Mouse (Mus musculus) liver, embryonic 12.5 days (tissue): Measurements from ENCODE around the gene Arpp19. TPM values are rescaled to one million over a fixed set of nuclear protein-coding genes. Genes with fewer than 3 reads are reported as not detected.
A peak's percentile ranks its signal among the peaks of the same experiment; 100 is the strongest.

ENCODE experiments used
- ATAC-seq: fragments of 200-750 bp; cut with Nextera tagmentation; 2 replicates; pipeline ENCODE4 v1.8.0; 2017; ENCODE audit warnings: moderate number of reproducible peaks, mild to moderate bottlenecking, moderate library complexity
- H3K27ac ChIP-seq: fragments of 300-500 bp; sonication (generic); 2 replicates; pipeline ENCODE4 v1.5.1; 2016; ENCODE audit warnings: mild to moderate bottlenecking
- H3K27me3 ChIP-seq: fragments of 300-500 bp; sonication (generic); replicated peaks from 2 replicates; pipeline ENCODE4 v1.6.1; 2016; ENCODE audit warnings: mild to moderate bottlenecking, moderate library complexity
- H3K36me3 ChIP-seq: fragments of 300-500 bp; sonication (generic); 2 replicates; pipeline ENCODE4 v1.6.1; 2016; ENCODE audit warnings: mild to moderate bottlenecking, moderate library complexity
- H3K4me1 ChIP-seq: fragments of 300-500 bp; sonication (generic); 2 replicates; pipeline ENCODE4 v1.6.1; 2016
- H3K4me2 ChIP-seq: fragments of 300-500 bp; sonication (generic); 2 replicates; pipeline ENCODE4 v1.6.1; 2016; ENCODE audit warnings: mild to moderate bottlenecking, moderate library complexity
- H3K4me3 ChIP-seq: fragments of 300-500 bp; sonication (generic); 2 replicates; pipeline ENCODE4 v1.5.1; 2016; ENCODE audit warnings: mild to moderate bottlenecking, moderate library complexity
- H3K9ac ChIP-seq: fragments of 300-500 bp; sonication (generic); 2 replicates; pipeline ENCODE4 v1.6.1; 2016; ENCODE audit warnings: mild to moderate bottlenecking, moderate library complexity
- H3K9me3 ChIP-seq: fragments of 300-500 bp; sonication (generic); replicated peaks from 2 replicates; pipeline ENCODE4 v1.6.1; 2016; ENCODE audit warnings: mild to moderate bottlenecking, moderate library complexity
- WGBS: fragments of 180-500 bp; shearing (Covaris S2); methylation state at CpG from one replicate; pipeline ENCODE4 v1.1.7; 2016; ENCODE audit not compliant: insufficient replicate concordance; 5-methylcytosine and 5-hydroxymethylcytosine counted together
- polyA plus RNA-seq: library from polyadenylated mRNA; unstranded; fragments of >200 nt; fragmentation: Nextera tagmentation; extraction: Ambion mirVana; gene quantifications from 2 replicates; pipeline ENCODE4 v1.2.1, GENCODE M21; 2016

Gene Arpp19
- polyA plus RNA-seq, 1 experiment from 2014 or later: 236 TPM

DNA sequence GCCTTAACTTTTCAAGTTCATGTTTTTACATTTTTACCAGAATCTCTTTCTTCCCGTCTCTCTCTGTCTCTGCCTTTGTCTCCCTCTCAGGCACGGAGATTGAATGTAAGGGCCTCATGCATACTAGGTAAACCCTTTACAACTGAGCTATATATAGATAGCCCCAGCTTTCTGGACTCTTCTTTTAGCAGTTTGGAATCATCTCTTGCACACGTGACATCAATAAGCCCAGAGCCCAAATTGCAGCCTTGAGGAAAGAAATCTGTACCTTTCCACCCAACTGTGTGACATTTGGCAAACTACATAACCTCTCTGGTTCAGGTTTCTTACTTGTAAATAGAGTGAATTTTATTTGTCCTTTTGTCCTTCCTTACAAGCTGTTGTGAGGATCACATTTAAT is 34.9 kb downstream of the Arpp19 start:
- Histone ChIP-seq H3K4me3 (peak overlapping the region; percentile 67), H3K4me2 (peak overlapping the region; percentile 95), H3K4me1 (peaks cover 20% of the 10 kb centered on the region), H3K27ac (no peak overlapping the region), H3K9me3 (no peaks in the 10 kb centered on the region), H3K27me3 (peaks cover 38% of the 10 kb centered on the region), H3K9ac (no peak overlapping the region), H3K36me3 (no peaks in the 10 kb centered on the region)
- 38% methylated on average over 3 of the region's 3 CpGs for WGBS
- ATAC-seq: no peak

DNA sequence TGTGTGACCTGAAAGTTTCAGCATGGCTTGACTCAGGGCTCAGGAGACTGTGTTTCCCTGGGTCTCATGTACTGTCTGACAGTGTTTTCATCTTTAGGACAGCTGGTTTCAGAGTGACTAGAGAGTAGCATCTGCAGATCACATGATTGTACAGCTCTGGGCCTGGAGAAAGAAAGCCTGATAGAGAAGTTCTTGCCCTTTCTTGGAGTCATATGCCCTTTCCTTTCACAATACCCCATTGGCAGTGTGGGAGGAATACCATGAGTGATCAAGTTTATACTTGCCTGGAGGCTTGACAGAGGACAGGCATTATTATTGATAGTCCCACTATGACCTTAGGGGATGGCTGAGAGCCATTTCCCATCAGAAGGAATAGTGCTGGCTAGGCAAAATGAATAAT is 39.8 kb downstream of the Arpp19 start:
- H3K36me3 ChIP-seq: no peaks in the 10 kb centered on the region
- ATAC-seq: no peak
- no peak overlapping the region for H3K9ac ChIP-seq

DNA sequence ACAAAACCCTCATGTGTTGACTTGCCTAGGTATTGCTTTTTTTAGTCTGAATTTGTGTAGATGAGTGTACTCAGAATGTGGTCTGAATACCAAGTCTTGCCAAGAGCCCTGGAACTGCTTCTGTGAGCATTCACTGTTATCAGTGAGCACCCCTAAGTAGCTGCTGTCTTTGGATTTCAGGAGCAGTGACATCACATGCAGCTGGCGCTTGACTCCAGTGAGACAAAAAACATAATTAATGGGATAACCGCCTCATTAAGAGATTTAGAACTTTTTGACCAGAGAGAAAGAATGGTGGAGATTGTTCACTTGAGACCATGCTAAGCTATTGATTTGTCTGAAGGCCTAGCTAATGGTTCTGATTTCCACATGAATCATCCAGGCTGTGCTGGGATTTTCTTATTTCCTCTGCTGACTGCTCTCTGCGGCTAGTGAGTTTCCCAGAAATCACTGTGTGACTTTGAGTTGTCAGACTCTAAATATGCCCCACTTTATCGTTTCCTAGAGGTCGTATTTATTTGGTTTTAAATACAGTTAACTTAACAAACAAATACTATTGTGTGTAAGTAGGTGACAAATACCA is 47.9 kb downstream of the Arpp19 start:
- Histone ChIP-seq H3K9ac (no peak overlapping the region), H3K4me2 (no peak overlapping the region), H3K27ac (no peak overlapping the region), H3K4me1 (no peaks in the 10 kb centered on the region), H3K4me3 (no peak overlapping the region), H3K36me3 (no peaks in the 10 kb centered on the region), H3K27me3 (no peaks in the 10 kb centered on the region), H3K9me3 (no peaks in the 10 kb centered on the region)
- no peak for ATAC-seq
- 54% methylated on average over 5 of the region's 5 CpGs for WGBS

More for the DNA sequence above, 39.8 kb downstream of the Arpp19 start:
- Histone ChIP-seq H3K9me3 (no peaks in the 10 kb centered on the region), H3K4me3 (no peak overlapping the region), H3K4me2 (no peak overlapping the region), H3K27ac (no peak overlapping the region), H3K4me1 (0 out of 2 replicates have a peak, but pooled peaks cover under 1% of the 10 kb centered on the region), H3K27me3 (peaks cover 8% of the 10 kb centered on the region)

DNA sequence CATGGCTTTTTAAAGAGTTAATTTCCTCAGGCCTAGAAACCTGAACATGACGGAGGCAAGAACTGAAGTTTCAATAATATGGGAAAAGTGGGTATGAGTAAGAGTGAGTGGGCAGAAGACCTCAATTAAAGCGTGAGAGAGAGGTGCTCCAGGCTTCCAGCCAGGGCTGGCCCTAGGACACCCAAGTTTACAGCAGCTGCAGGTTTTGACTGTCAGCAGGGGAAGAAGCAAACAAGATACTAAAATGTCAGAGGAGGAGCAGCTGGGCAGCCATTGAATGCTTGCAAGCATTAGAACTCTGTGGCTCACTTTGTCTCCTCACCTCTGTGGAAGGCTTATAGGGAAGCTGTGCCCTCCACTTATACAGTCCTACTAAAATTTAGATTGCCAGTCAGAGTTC is 50.4 kb downstream of the Arpp19 start:
- H3K9me3 ChIP-seq: no peaks in the 10 kb centered on the region
- no peaks in the 10 kb centered on the region for H3K4me1 ChIP-seq
- no peaks in the 10 kb centered on the region for H3K27me3 ChIP-seq
- no peak overlapping the region for H3K4me2 ChIP-seq
- no peak overlapping the region for H3K27ac ChIP-seq
- WGBS: 74% methylated on average over 2 of the region's 2 CpGs
- ATAC-seq: no peak
- no peak overlapping the region for H3K4me3 ChIP-seq
- H3K9ac ChIP-seq: no peak overlapping the region
- H3K36me3 ChIP-seq: no peaks in the 10 kb centered on the region

DNA sequence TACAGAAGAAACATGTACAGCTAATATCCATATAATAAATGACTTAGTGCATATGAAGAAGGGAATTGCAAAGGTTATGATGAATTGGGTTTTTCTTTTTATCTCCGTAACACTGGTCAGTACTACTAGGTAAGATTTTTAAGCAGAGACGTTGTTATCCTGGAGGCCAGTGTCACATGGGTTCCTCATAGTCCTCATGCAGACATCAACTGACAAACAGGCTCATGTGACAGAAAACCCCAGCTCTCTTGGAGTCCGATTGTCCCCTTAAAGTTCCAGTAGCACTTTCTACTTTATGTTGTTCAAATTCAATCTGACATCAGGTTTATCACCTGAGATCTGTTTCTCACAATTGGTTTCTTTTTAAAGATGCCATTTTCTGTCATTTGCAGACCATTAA is 51.9 kb downstream of the Arpp19 start:
- Histone ChIP-seq H3K4me3 (no peak overlapping the region), H3K36me3 (no peaks in the 10 kb centered on the region)

DNA sequence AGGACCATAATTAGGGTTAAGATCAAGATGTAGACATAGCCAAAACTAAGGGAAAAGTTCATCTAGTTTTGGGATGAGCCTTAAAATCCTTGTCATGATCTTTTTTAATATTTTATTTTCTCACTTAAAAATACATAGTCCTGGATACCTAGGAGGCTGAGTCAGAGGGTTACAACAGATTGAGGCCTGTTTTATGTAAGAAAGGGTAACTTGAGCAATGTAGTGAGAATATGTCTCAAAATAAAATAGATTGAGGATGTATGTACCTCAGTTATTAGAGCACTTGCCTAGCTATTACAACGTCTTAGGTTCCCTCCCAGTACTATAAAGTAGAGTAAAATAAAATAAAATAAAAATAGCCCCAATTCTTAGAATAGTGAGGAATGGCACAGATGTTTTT is 54.7 kb downstream of the Arpp19 start:
- no peak overlapping the region for H3K4me3 ChIP-seq
- H3K9ac ChIP-seq: no peak overlapping the region
- H3K27me3 ChIP-seq: no peaks in the 10 kb centered on the region
- H3K27ac ChIP-seq: no peak overlapping the region
- no peaks in the 10 kb centered on the region for H3K36me3 ChIP-seq
- no peak overlapping the region for H3K4me2 ChIP-seq
- ATAC-seq: no peak
- no peaks in the 10 kb centered on the region; the same call in 1 of the 2 replicates for H3K4me1 ChIP-seq
- WGBS: 57% methylated on average over 1 of the region's 1 CpGs
- no peaks in the 10 kb centered on the region for H3K9me3 ChIP-seq

More for the DNA sequence above, 51.9 kb downstream of the Arpp19 start:
- Histone ChIP-seq H3K9me3 (no peaks in the 10 kb centered on the region), H3K27me3 (no peaks in the 10 kb centered on the region), H3K4me2 (no peak overlapping the region), H3K4me1 (no peaks in the 10 kb centered on the region), H3K27ac (no peak overlapping the region), H3K9ac (no peak overlapping the region)
- WGBS: 49% methylated on average over 3 of the region's 3 CpGs
- no peak for ATAC-seq

DNA sequence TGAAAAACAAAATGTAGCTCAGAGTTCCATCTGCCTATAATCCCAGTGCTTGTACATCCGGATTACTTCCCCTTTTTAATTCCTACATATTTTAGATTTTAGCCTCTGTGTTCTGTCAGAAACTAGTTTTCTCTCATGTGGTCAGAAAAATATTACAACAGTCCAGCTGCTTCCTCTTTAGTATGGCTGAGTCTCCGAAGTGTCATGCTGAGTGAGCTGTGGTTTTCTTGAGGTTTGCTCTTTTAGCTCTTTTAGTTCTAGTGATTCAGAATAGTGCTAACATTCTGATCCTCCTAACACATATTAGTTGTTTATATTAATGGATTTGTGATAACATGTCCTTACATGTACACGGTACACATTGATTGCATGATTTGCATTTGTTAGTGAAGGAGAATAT is 57.3 kb downstream of the Arpp19 start:
- ATAC-seq: no peak
- no peak overlapping the region for H3K4me3 ChIP-seq
- no peaks in the 10 kb centered on the region for H3K27me3 ChIP-seq
- no peaks in the 10 kb centered on the region for H3K36me3 ChIP-seq
- 38% methylated on average over 3 of the region's 3 CpGs for WGBS
- H3K9ac ChIP-seq: no peak overlapping the region
- H3K9me3 ChIP-seq: no peaks in the 10 kb centered on the region
- H3K4me2 ChIP-seq: no peak overlapping the region
- H3K4me1 ChIP-seq: no peaks in the 10 kb centered on the region; the same call in 1 of the 2 replicates
- no peak overlapping the region for H3K27ac ChIP-seq

DNA sequence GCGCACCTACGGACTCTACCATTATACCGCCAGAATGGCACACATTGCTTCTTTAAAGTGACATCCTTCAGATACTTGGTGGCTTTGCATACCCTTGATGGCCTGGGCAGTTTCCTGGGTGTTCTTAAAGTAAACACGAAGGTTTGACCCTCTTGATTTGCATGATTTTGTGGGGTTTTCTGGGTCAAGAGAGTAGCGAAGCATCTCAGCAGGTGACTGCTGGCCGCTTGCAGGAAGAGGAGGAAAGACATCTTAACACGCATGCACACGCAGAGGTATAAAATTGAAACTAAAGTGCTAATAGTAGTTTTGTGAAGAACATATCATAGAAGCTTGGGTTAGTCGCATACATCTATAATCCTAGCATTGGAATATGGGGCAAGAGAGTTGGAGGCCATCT is 61.5 kb downstream of the Arpp19 start:
- H3K4me3 ChIP-seq: no peak overlapping the region
- ATAC-seq: no peak
- no peaks in the 10 kb centered on the region for H3K9me3 ChIP-seq
- no peak overlapping the region for H3K27ac ChIP-seq
- H3K4me1 ChIP-seq: no peaks in the 10 kb centered on the region; the same call in 1 of the 2 replicates
- 83% methylated on average over 9 of the region's 9 CpGs for WGBS
- no peaks in the 10 kb centered on the region for H3K36me3 ChIP-seq
- no peak overlapping the region for H3K4me2 ChIP-seq
- H3K9ac ChIP-seq: no peak overlapping the region
- no peaks in the 10 kb centered on the region for H3K27me3 ChIP-seq

DNA sequence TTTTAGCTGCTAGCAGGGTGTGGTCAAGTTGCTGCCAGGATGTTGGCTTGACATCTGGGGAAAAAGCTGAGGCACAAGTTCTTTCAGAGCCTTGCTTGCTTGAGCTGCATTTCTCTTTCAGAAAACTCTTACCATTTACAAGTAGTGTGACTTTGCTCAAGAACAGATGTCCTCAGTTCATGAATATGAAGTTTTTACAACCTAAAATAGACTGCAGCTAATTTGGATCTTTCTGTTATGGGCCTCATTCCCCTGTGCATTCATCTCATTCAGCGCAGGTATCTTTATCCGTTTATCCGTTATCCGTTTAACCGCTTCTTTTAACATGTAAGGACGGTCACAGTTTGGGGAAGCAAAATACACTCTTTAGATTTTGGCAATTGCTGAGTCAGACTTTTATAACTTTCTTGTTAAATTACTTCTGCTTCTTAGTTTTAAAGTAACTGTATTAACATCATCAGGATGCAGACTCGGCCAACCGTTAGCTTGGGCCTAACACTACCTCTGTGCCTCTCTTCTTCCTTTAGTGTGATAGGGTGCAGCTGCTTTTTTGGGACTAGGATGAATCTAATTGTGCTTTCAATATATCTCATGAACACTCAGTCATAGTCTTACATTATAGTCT is 62.9 kb downstream of the Arpp19 start:
- ATAC-seq: no peak
- Histone ChIP-seq H3K4me1 (no peaks in the 10 kb centered on the region; the same call in 1 of the 2 replicates), H3K27me3 (no peaks in the 10 kb centered on the region), H3K4me3 (no peak overlapping the region), H3K27ac (no peak overlapping the region), H3K9me3 (no peaks in the 10 kb centered on the region), H3K4me2 (no peak overlapping the region), H3K9ac (no peak overlapping the region), H3K36me3 (no peaks in the 10 kb centered on the region)
- WGBS: 89% methylated on average over 8 of the region's 8 CpGs

DNA sequence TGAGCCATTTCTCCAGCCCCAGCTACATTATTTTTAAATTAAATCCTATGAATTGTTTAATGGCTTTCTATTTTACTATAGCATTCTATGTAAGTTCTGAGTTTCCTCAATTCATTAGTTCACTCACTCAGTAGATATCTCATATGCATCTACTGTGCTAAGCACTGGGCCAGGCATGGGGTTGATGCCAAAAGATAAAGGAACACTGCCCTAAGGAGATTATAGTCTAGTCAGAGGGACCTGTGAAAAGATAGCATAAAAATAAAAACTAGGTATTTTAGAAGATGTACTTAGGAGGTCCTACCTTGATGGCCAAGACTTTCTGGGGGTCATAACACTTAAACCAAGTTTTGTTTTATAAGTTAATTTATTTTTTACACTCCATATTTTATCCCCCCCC is 64.7 kb downstream of the Arpp19 start:
- ATAC-seq: no peak
- Histone ChIP-seq H3K27me3 (no peaks in the 10 kb centered on the region), H3K4me2 (no peak overlapping the region), H3K27ac (no peak overlapping the region), H3K9ac (no peak overlapping the region), H3K36me3 (no peaks in the 10 kb centered on the region), H3K9me3 (no peaks in the 10 kb centered on the region), H3K4me3 (no peak overlapping the region), H3K4me1 (no peaks in the 10 kb centered on the region)

Other genes with a start within 250 kb of the Arpp19 start
- gene Onecut1, start 175.7 kb upstream of the Arpp19 start, polyA plus RNA-seq: 2.1 and 2.6 TPM in 2 replicates
- 1.8 and 2.6 TPM in 2 replicates for gene Fam214a, start 84.7 kb upstream of the Arpp19 start, polyA plus RNA-seq
- 3.8 and 3.9 TPM in 2 replicates for gene Myo5a, start 33.4 kb downstream of the Arpp19 start, polyA plus RNA-seq
- gene Myo5c, start 194.4 kb downstream of the Arpp19 start, polyA plus RNA-seq: 0.41 and 0.49 TPM in 2 replicates